Mouse (Mus musculus) right cerebral cortex, postnatal 36 days (tissue): ENCODE data around the gene Defb45.

Experiments
- DNase-seq, 2 experiments: peaks; one replicate each; pipeline ENCODE4 v3.0.0; 2022; ENCODE audit warnings: low spot score in 2 of 2, mixed read lengths in 1 of 2

Defb45 gene

DNA sequence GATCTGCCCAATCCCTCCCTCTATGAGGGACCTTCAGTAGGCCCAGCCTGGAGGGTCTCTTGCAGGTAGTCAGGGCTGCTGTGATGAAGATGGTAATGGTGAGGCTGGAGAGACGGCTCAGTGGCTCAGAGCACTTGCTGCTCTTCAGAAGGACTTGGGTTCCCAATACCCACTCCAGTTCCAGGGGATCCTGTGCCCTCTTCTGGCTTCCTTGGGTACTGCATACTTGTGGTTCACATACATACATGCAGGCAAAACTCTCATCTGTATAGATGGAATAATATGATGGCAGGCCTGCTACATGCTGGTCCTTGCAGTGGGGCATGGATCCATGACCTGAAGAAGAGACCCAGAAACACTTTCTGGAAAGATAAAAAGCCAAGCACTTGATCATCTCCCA is 9.5 kb upstream of the Defb45 start:
- no peak for DNase-seq

DNA sequence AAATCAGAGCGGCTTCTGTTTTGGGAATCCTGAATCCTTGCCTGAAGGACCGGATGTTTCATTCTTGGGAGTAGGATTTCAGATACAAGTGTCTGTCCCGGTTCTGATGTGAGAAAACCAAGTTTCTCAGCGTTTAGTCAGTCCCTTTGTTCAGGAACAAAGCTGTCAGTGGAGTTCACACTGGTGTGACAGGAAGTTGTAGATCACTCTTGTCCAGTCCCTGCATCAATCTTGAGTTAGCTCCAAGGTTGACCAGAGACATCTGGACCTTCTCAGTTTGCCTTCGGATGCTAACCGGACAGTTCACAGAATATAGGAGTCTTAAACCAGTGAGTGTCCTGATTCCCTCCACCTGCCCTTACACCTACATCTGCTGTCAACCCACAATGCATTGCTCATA is 8.5 kb upstream of the Defb45 start:
- DNase-seq, result no peak

DNA sequence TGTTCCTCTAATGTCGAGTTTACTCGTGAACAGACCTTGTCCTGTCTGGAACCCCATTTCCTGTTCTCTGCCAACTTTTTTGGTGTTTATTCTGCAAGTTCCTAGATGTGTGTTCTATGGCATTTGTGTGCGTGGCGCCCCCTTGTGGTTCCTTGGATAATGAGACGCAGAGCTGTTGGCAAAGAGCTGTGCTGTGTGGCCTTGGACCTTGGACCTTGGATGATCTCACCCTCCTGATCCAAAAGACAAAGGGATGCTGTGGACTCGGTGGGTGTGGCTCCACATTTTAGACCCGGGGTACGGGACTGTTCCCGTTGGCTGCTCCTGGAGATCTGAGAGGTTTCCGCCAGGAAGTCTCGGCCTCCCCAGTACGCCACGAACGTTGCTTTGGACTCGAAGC is 4.9 kb upstream of the Defb45 start, which contains the start of gene Defb36:
Gene Defb36 (plus strand): TSS at position 271 of the 400 bp plus-strand sequence.
- DNase-seq, result peak in 1 of 2 experiments; percentile 14

DNA sequence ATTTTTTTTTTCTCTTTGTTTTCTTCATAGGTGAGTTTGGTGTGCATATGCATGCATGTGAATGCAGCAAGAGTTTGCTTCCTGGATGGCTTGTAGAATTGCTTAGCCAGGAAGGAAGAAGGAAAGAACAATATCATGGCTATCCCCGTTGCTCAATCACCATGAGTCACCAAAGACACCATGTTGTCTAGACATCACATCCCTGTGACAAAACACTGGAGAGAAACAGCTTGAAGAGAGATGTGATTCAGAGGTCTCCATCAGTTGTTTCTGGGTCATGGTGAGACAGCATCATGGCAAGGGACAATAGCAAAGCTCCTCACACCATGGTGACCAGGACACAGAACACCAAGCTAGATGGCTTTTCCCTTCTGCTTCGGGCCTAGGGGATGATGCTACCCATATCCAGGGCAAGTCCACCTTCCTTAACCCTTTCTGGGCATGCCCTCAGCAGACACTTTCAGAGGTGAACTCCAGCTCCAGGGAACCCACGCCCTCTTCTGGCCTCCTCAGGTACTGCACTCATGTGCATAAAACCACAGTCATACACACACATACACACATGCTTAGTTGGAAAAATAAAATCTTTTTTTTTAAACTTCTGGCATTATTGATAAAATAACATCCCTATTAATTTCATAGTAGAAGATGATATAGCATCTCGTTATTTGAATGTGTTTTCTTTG is 2.2 kb upstream of the Defb45 start:
- no peak for DNase-seq

DNA sequence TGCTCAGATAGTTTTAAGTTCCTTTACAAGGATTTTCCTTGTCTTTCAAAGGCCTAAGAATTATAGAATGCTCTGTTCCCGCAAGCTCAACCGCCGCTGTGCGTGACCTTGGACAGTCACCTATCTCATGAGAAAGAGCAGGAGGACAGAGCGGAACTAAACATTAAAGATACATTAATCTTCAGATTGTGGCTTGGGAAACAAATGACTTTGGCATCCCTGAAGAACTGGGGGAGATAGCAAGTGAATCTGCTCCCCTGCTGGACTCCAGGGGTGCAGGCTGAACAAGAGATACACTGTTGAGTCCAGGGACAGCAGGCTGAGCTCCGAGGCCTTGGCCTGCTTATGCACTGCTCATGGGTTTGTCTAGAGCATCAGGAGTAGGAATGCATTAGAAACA is 877 bp upstream of the Defb45 start:
- DNase-seq, result no peak

DNA sequence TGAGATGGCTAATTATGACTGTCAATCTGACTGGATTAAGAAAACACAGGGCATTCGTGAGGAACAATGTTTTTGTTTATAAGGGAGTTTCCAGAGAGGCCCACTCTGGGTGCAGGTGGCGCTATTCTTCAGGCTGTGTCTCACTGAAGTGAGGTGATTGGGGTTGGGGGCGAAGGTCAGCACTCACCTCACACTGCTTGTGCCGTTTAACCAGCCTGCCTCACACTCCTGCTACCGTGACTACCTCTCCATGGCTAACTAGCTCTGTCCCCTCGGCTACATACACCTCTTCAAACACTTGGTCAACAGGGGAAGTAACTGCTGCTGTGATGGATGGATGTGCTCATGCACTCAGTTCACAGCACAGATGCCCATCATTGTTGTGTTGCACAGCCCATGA is 10.2 kb downstream of the Defb45 start:
- no peak for DNase-seq

DNA sequence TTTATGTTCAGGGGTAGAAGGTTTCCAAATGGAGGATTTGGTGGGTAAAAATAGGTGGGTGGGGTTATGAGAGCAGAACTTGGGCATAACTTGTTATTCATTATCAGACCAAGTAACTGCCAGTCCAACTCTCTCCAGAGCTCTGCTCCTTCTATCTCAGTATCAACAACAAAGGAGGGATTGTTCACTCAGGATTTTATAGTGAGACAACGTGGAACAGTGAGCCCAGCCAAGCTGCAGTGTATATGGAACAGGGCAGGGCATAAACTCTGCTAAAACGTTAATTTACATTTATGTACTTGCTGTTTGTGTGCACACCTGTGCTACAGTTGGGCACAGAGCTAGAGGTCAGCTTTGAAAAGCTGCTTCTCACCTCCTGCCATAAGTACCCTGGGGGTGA is 10.7 kb downstream of the Defb45 start:
- DNase-seq, result no peak

DNA sequence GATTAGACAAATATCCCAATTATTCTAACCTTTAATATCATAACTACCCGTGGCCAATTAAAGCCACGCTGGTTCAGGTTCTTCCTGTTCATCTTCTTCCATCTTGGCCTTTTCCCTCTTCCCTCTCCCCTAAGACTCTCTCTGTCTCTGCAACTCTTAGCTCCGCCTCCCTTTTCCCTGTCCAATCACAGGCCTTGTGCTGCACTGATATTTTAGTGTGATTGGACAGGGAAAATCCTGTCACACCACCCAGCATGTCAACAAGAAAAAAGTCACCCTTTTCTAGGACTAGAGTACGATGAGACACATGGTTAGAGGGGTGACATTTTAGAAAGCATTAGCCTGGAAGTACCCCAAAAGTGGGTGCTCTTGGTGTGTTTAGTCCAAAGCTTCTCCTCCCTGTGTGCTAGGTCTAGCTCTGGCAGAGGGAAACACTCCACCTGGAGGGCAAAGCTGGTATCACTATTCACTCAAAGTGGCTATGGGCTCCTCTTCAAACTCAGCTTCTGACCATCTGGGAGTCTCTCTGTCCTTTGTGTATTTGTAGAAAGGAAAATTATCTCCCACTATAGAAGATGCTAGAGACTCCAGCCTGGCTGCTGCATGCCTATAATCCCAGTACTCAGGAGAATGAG is 12.2 kb downstream of the Defb45 start:
- DNase-seq, result no peak

DNA sequence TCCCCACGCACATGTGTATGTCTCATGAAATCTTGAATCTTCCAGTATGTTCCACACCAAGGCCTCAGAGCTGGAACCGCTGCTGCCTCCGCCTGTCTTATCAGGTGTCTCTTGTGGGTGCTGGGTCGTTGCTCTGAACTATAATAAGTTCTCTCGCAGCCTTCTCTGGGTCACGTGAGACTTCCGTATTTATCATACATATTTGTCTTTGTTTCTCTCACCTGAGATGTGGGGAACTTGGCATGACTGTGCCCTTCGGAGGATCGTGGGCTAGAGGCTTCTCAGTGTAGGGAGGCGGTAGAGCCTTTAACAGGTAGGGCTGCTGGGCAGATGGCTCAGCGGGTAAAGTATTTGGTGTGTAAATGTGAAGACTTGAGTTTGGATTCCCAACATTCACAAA is 18.6 kb downstream of the Defb45 start:
- DNase-seq, result no peak

DNA sequence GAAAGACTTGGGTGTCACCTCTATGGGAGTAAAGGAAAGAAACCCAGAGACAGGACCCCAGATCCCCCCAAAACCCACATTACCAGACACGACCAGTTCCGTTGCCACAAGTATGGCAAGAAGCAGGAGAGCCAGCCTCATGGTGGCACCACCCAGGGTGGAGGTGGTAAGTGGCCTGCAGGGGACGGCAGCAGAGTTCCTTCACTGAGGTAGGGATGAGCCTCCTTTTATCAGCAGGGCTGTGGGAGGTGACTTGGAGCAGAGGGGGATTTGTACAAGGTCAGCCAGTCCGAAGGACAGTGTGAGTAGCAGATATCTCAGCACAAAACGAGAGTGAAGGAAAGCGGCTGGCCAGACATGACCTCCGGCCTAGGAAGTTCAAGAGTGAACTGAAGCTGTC is 19.1 kb downstream of the Defb45 start, which contains the start of gene Defb19:
Gene Defb19 (minus strand): TSS at position 206 of the 400 bp plus-strand sequence.
- no peak for DNase-seq

DNA sequence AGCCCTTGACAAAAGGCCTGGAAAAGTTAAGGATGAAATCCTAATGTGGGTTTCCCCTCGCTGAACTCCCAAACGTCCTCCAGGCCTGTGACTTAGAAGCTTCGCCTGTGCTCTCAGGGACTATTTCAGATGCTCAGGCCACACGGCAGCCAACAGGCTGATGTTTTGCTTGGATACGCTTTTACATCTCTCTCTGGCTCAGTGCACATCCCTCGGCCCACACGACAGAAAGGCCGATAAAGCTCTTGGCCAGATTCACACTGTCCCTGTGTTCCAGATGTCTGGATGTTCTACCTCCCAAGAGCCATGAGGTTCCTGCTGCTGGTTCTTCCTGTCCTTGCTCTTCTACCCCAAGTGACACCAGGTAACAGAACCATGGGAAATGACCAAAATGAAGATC is 25.7 kb downstream of the Defb45 start:
- DNase-seq, result no peak

DNA sequence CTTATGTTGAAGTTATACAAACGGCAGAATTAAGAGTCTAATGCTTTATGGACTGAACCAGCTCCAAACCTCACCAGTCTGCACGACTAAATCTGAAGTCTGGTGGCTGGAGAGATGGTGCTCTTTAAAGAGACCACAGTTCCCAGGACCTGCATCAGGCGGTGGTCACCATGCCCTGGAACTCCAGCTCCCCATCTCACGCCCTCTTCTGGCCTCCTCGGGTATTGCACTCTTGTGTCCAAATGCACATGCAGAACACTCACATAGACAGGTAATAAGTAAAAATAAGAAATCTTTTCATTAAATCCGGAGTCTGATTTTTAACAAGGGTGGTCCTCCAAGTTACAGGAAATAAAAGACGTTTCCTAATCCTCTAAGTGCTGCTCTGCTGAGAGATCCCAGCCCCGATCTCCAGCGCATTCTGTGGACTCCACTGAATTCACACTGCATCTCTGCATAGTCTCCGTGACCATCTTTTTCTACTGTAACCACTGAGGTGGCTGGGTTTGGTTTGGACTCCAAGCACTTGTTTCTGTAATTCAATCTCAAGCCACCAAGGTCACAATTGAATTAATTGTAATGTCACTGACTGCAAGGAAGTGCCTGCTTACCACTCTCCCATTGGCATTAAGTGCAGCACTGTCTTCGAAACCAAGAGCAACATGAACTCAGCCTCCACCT is 26.9 kb downstream of the Defb45 start, which contains the start of gene Defb21:
Gene Defb21 (plus strand): TSS at position 631 of the 681 bp plus-strand sequence.
- DNase-seq, result no peak

DNA sequence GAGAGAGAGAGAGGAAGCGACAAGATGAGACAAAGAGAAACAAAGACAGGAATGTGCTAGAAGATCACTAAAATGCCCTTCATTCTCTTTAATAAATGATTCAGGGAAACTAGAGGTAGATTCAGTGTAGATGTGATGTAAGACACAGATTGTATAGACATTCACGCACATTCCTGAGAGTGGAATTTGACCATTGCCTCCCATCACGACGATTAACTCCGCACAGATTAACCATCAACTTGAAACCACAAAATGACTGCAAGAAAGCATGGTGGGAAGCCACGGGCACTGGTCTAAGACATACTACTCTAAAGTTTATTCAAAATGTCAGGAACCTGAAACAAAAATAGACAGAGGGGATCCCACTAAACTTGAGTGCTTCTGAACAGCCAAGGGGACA is 28.9 kb downstream of the Defb45 start:
- no peak for DNase-seq

DNA sequence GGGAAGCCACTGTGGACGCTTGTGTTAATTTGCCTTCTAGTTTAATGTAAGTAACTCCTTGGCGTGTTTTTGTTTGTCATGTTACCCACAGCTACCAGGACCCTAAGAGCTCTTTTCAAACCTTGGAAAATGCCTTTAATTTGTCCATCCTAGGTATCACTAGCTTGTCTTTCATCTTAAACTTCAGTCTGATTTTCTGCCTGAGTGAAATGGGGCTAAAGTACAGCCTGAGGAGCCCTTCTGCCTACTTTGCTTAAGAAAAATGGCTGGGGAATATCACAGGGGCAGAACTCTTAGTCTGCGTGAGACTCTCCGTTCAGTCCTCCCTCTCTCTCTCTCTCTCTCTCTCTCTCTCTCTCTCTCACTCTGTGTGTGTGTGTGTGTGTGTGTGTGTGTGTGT is 29.3 kb downstream of the Defb45 start:
- no peak for DNase-seq

DNA sequence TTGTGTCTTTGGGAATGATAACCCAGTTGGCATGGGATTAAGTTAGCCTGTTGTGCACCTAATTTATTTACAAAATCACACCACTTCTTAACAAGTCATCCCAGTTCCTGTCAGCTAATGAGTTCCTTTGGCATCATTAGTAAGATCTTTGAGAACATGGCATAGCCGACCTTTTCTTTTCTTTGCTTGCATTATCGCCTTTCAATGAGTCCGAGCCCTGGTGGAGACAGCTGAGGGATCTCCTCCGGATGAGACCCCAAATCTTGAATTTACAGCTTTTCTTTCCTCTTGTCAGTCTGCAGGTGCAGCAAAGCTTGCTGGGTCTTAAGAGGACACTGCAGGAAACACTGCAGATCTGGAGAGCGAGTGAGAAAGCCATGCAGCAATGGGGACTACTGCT is 30.2 kb downstream of the Defb45 start, which contains the start of gene Gm17416:
Gene Gm17416 (plus strand): TSS at position 301 of the 400 bp plus-strand sequence.
- no peak for DNase-seq

DNA sequence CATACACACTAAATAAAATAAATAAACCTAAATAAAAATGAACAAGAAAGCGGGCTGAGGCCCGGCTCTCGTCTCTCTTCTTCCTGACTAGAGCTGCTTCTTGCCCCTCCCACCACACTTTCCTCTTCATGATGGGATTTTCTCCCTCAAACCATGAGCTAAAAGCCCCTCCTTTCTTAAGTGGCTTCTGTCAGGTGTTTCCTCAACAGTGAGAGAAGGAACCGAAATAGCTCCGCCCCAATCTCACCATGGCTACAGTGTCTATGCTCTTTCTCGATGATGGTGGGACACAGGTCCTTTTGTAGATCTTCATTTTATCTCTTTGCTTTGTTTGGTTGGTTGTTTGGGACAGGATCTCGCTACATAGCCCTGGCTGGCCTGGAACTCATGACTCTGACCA is 42.5 kb downstream of the Defb45 start:
- DNase-seq, result no peak

DNA sequence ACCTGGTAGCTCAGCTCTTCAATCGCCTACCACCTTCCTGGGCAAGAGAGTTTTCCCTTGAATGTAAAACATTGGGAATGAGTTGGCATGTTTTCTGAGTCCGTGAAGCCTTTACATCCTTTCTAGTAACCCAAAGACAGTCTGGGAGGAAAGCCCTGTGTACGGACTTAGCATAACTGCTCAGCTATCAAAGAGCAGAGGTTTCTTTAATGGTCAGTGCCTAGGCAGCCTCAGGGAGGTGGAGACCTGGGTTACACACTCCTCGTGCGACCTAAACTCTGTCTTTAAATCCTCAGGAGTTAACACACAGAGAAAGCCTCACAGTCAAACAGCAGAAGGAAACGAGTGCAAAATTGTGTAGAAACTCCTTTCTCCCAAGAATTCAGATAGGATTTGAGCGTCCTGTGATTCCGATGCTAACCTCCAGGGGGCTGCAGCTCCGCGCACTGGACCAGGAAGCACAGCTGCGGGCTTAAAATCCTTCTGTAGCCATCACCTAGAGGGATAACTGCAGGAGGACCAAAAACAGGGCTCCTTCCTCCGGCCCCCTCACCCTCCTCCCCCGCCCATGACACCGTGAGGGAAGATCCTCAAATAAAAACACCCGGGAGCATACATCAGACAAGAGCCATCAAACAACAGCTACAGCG is 45.3 kb downstream of the Defb45 start:
- peak; percentile 34 to 52 for DNase-seq

DNA sequence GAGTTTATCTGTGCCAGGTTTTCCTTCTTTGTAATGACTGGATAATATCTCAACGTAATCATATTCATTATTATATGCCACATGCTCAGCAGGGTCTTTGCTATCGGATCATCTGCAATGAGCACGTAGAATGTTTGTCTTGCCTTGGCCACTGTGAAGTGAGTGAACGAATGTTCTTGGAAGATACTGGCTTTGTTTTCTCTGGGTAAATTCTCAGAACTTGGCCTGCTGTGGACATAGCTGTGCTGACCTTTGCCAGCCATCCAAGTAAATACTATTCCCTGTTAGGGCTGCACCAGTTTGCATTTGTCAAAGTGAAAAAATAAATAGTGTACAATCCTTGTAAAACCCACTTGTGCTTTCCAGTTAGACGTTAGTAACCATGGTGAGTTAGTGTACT is 51.1 kb downstream of the Defb45 start:
- no peak for DNase-seq

DNA sequence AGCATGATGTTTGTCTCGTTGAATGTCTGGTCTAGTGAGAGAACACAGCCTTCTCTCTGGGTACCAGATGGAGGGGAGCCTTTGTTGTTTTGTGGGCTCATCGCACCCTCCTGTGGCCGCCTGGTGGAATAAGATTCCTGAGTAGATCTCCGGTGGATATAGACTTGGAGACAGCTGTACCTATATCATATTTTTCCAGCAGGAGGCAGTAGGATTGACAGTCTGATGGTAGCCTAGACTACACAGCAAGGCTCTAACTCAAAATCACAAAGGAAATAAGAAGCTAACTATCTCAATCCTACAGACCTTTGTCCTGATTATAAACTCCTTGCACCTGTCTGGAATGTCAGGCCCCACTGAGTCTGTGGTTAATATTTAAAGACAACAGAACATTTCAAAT is 54.5 kb downstream of the Defb45 start:
- peak; percentile 43 to 50 for DNase-seq

DNA sequence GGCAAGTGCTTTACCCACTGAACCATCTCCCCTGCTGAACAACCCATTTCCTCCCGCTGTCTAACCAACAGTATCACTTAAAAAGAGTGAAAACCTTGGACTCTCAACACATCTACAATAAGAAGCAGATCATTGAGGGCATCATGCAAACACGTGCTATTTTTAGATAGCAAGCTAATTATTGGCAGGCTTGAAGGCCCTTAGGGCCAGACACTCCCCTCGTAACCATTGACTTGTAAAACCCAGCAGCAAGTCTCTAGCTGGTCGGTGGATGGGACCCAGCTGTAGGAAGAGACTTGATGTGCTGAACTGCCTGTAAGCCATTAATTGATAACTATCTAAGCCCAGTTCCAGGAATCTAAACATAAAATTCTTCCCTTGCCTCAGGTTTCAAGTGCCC is 55.7 kb downstream of the Defb45 start:
- no peak for DNase-seq
